Mouse (Mus musculus): ENCODE results near the gene Hs3st4. TPM values are rescaled to one million over a fixed set of nuclear protein-coding genes. Genes with fewer than 3 reads are reported as not detected.

Gene Hs3st4
- total RNA-seq, 1 experiment from 2014 or later: not detected

DNA sequence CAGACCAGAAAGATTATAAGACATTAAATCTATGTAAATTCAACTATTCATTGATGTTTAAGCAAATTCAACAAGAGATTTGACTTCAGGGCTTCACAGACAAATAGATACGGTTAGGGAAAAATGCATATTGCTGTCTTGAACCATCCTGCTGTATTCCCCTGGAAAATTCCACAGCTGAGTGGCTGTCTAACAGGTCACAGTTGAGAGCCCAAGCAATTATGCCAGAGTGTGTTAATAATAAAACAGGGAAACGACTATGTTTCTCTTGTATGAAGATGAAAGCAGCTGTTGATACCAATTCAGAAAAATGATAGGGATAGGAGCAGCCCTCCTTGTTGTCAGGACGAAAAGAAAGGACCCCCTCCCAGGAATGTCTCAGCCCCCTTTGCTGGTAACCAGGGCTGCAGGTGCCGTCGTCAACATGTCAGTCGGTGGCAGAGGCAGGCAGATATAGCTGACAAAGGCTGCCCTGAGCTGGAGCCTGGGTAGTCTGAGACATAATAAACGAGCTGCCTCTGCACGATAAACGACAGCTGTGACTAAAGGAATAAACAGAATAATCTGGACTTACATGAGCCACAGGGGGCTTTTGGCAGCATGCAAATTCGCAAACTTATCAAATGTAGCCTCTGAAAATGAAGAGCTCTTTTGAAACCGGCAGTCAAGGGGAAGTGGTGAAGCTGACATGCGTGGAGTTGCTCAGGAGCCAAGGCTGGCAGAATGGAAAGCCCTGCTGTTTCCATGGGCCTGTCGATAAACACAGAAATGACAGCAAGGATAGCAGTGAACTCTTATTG, 364.7 kb downstream of the Hs3st4 start:
- DNase-seq: no peak

DNA sequence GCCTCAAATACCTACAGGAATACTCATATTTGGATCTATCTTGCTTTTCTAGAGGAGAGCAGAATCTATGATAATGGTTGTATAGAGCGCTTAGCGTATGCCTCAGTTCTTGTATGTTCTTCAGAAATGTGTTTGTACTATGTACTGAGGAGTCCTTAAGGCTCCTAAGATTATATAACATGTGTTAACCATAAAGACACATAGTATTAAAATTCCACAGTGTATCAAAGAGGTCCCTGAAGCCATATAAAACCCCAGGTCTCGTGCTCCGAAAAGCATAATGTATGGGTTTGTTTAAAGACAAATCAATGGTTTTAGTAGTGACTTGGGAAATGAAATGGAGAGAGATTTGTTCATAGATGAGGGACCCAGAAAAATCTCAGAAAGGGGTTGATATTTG, 371.4 kb downstream of the Hs3st4 start:
- no peak for DNase-seq

DNA sequence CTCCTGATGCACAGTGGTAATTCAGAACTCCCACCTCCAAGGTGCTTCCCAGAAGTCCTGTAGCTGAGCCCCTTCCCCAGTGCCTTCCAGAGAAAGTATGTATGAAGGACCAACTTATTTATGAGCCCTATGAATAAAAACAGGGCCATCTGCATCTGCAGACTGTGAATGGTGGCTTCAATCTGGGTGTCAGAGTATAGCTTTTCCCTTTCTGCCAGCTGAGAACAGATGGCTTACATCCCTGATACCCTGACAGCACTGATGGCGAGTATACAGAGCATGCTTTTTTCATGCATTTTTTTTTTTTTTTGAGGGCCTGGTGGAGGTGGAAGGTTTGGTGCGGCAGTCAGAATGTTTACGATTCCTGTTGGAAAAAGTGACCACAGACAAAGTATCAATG, 375.4 kb downstream of the Hs3st4 start:
- DNase-seq: no peak

DNA sequence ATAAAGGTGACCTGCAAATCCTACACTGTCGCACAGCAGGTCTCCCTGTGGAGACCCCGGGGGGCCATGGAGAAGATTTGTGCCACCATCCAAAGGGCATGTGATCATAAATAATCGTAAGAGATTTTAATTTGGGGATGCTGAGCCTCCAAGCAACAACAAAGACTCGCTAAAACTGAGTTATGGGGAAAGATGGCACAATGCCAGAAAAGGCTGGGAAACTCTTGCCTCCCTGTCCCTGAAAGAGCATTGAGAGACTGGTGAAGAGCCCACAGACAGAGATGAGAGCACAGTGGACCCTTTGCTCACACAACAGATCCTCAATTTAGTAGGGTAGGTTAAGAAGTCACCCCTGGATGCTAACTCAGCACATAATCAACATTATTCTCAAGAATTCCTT, 377.2 kb downstream of the Hs3st4 start:
- no peak for DNase-seq

DNA sequence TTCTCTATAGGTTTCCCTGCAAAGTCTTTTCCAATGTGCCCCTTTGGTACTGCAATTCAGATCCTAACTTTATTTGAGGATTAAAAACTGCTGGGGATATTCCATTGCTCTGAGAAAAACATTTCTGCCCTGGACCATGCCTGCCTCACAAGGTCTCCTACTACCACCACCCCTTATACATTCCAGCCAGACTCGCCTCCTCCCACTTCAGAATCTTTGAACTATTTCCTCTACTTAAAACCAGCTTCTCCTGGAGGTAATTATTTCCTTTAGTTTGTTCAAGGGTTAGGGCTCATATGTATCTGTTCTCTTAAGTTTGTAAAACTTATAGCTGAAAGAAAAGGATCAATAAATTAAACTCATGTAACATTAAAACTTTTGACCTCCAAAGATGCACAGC, 389.6 kb downstream of the Hs3st4 start:
- no peak for DNase-seq

DNA sequence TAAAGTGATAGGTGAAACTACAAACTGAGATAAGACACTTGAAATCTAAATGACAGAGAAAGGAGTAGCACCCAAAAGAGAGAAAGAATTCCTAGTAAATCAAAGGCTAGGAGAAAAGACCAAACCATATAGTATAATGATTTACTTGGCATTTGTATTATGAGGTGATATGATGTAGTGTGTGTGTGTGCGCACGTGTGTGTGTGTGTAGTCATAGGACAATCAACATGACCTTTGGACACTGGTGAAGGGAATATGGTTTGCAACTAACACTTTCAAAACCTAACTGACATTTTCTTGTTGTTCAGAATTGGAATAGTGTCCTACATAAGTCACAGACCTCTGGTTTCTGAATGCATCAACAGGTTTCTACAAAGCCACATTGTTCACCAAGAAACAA, 390.0 kb downstream of the Hs3st4 start:
- DNase-seq: no peak

DNA sequence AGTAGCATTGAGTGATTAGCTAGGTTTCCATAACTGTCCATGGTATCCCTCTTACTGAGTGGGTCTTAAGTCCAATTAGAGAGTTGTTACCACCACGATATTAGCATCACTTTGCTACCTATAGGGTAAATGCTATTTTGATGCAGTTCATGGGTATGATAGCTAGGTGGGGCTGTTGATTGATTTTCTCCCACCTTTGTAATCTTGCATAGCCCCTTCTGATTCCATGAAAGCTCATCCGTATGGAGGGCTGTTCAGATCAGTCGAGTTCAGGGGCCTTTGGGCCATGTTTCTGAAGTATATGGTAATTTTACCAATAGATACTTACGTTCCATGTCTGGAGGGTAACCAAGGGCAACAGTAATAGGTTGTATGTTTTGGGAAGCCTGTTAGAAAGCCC, 400.8 kb downstream of the Hs3st4 start:
- DNase-seq: no peak

DNA sequence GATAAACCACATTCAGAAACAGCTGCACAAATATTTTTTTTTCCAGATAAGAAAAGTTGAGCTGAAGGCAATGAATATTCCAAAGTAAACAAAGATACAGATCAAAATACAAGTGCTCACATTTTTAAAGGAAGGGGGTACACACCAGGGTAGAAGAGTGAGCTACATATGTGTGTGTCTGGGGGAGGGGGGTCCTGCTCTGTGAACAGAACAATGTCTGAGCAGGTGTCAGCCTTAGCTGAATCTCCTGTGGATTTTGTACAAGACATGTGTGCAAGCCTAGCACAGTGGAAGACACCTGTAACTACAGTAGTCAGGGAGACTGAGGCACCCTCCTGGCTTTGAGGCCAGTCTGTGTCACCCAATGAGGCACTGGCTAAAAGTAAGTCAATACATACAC, 416.5 kb downstream of the Hs3st4 start:
- DNase-seq: no peak

DNA sequence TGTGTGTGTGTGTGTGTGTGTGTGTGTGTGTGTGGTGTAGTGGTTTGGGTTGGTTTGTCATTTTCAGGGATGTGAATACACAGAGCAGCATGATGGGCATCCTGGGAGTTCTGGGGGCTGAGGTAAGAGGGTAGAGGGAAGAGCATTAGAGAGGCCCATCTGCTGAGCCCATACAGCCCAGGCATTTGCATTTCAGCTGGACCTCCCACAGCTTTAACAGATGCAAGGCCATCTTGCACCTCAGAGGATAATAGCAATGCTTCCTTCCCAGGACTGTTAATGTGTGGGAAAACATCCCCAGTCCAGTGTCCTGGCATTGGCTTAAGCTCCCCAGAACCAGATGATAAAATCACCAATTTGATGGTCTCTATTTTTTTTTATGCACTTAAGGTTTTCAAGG, 444.3 kb downstream of the Hs3st4 start:
- no peak for DNase-seq
